Mouse (Mus musculus) MEL (cell line): ENCODE results near the gene Armcx4. TPM values are rescaled to one million over a fixed set of nuclear protein-coding genes. Genes with fewer than 3 reads are reported as not detected.

Experiments
- DNase-seq: peaks from one replicate; pipeline ENCODE4 v3.0.0; 2011; ENCODE audit warnings: low read depth, low spot score
- H3K27ac ChIP-seq: 2 replicates; pipeline ENCODE4 v1.5.1; 2012; ENCODE audit warnings: low read depth, mild to moderate bottlenecking, control low read depth, low read length, moderate library complexity; ENCODE audit not compliant: control insufficient read depth
- H3K27me3 ChIP-seq, 2 experiments: fragments of 150-350 bp in 1 of 2; sonication (generic) in 1 of 2; 2 replicates each; pipeline ENCODE4 v1.6.1; 2012; ENCODE audit warnings: low read length in 2 of 2, mild to moderate bottlenecking in 2 of 2, improper control_type of control experiment in 1 of 2, moderate library complexity in 1 of 2; ENCODE audit not compliant: insufficient read depth in 2 of 2, control insufficient read depth in 1 of 2
- H3K36me3 ChIP-seq, 2 experiments: 2 replicates each; pipeline ENCODE4 v1.6.1; 2012 to 2014; ENCODE audit warnings: low read length in 2 of 2, improper control_type of control experiment in 1 of 2, inconsistent platforms in 1 of 2, mild to moderate bottlenecking in 1 of 2; ENCODE audit not compliant: insufficient read depth in 2 of 2, control insufficient read depth in 1 of 2
- H3K4me1 ChIP-seq, 2 experiments: fragments of 150-350 bp in 1 of 2; sonication (generic) in 1 of 2; 2 replicates each; pipeline ENCODE4 v1.6.1; 2012; ENCODE audit warnings: low read length in 2 of 2, improper control_type of control experiment in 1 of 2, mild to moderate bottlenecking in 1 of 2; ENCODE audit not compliant: insufficient read depth in 2 of 2, control insufficient read depth in 1 of 2
- H3K4me3 ChIP-seq, 2 experiments: fragments of 150-350 bp in 1 of 2; sonication (generic) in 1 of 2; 2 replicates each; pipeline ENCODE4 v1.5.1; 2012; ENCODE audit warnings: low read depth in 2 of 2, low read length in 2 of 2, mild to moderate bottlenecking in 2 of 2, moderate library complexity in 2 of 2, control low read depth in 1 of 2, improper control_type of control experiment in 1 of 2; ENCODE audit not compliant: control insufficient read depth in 1 of 2, insufficient read depth in 1 of 2
- H3K79me2 ChIP-seq: 2 replicates; pipeline ENCODE4 v1.6.1; 2012; ENCODE audit warnings: mild to moderate bottlenecking, low read length, moderate library complexity; ENCODE audit not compliant: control insufficient read depth, poor library complexity, insufficient read depth
- H3K9ac ChIP-seq: 2 replicates; pipeline ENCODE4 v1.6.1; 2012; ENCODE audit warnings: low read depth, mild to moderate bottlenecking, control low read depth, low read length, moderate library complexity; ENCODE audit not compliant: control insufficient read depth, poor library complexity, severe bottlenecking
- H3K9me3 ChIP-seq: fragments of 150-350 bp; sonication (generic); replicated peaks from 2 replicates; pipeline ENCODE4 v1.6.1; 2012; ENCODE audit warnings: mild to moderate bottlenecking, low read length, improper control_type of control experiment, moderate library complexity; ENCODE audit not compliant: insufficient read depth
- CHD1 ChIP-seq: IDR thresholded peaks from 2 replicates; pipeline ENCODE4 v1.6.1; 2012; ENCODE audit warnings: low read depth, mild to moderate bottlenecking, inconsistent platforms, low read length, improper control_type of control experiment
- CTCF ChIP-seq, 3 experiments: IDR thresholded peaks in 2 of 3; conservative IDR thresholded peaks in 1 of 3; 2 replicates each; pipeline ENCODE4 v1.5.1; 2011 to 2012; ENCODE audit warnings: low read length in 3 of 3, low read depth in 2 of 3, mild to moderate bottlenecking in 2 of 3, improper control_type of control experiment in 1 of 3, inconsistent platforms in 1 of 3, mixed read lengths in 1 of 3, moderate library complexity in 1 of 3; ENCODE audit not compliant: control insufficient read depth in 1 of 3, insufficient read depth in 1 of 3, poor library complexity in 1 of 3, severe bottlenecking in 1 of 3
- ELF1 ChIP-seq: IDR thresholded peaks from 2 replicates; pipeline ENCODE4 v1.6.1; 2014; ENCODE audit warnings: low read depth, mild to moderate bottlenecking, inconsistent platforms, low read length, improper control_type of control experiment, moderate library complexity
- EP300 ChIP-seq, 2 experiments: IDR thresholded peaks; 2 replicates each; pipeline ENCODE4 v1.6.1; 2011; ENCODE audit warnings: improper control_type of control experiment in 2 of 2, low read length in 2 of 2, low read depth in 1 of 2, mild to moderate bottlenecking in 1 of 2
- ETS1 ChIP-seq: IDR thresholded peaks from 2 replicates; pipeline ENCODE4 v1.6.1; 2012; ENCODE audit warnings: low read depth, mild to moderate bottlenecking, inconsistent platforms, low read length, improper control_type of control experiment, moderate library complexity
- GATA1 ChIP-seq: IDR thresholded peaks from 2 replicates; pipeline ENCODE4 v1.6.1; 2011; ENCODE audit warnings: low read depth, low read length, improper control_type of control experiment
- HCFC1 ChIP-seq: IDR thresholded peaks from 2 replicates; pipeline ENCODE4 v1.6.1; 2012; ENCODE audit warnings: low read depth, mild to moderate bottlenecking, inconsistent platforms, low read length, improper control_type of control experiment, moderate library complexity
- KAT2A ChIP-seq: conservative IDR thresholded peaks from 2 replicates; pipeline ENCODE4 v1.6.1; 2012; ENCODE audit warnings: low read depth, low read length, improper control_type of control experiment, inconsistent platforms
- MAFK ChIP-seq: IDR thresholded peaks from 2 replicates; pipeline ENCODE4 v1.6.1; 2011; ENCODE audit warnings: low read depth, mild to moderate bottlenecking, low read length, improper control_type of control experiment, borderline replicate concordance
- MAZ ChIP-seq: IDR thresholded peaks from 2 replicates; pipeline ENCODE4 v1.6.1; 2012; ENCODE audit warnings: low read depth, mild to moderate bottlenecking, inconsistent platforms, low read length, improper control_type of control experiment
- MEF2A ChIP-seq: IDR thresholded peaks from 2 replicates; pipeline ENCODE4 v1.6.1; 2014; ENCODE audit warnings: low read depth, mild to moderate bottlenecking, inconsistent platforms, low read length, improper control_type of control experiment; ENCODE audit not compliant: poor library complexity, insufficient replicate concordance, severe bottlenecking; ENCODE audit errors: extremely low read depth
- MXI1 ChIP-seq: IDR thresholded peaks from 2 replicates; pipeline ENCODE4 v1.6.1; 2011; ENCODE audit warnings: mild to moderate bottlenecking, low read depth, low read length, improper control_type of control experiment
- MYB ChIP-seq: IDR thresholded peaks from 2 replicates; pipeline ENCODE4 v1.6.1; 2011; ENCODE audit warnings: mild to moderate bottlenecking, low read depth, low read length, improper control_type of control experiment
- MYC ChIP-seq: IDR thresholded peaks from 2 replicates; pipeline ENCODE4 v1.6.1; 2011; ENCODE audit warnings: low read depth, mild to moderate bottlenecking, low read length, improper control_type of control experiment, moderate library complexity
- NELFE ChIP-seq: IDR thresholded peaks from 2 replicates; pipeline ENCODE4 v1.6.1; 2011; ENCODE audit warnings: low read depth, low read length, improper control_type of control experiment
- NRF1 ChIP-seq: IDR thresholded peaks from 2 replicates; pipeline ENCODE4 v1.6.1; 2014; ENCODE audit warnings: low read depth, mild to moderate bottlenecking, inconsistent platforms, low read length, improper control_type of control experiment, moderate library complexity; ENCODE audit not compliant: poor library complexity, insufficient read depth, severe bottlenecking
- POLR2A ChIP-seq, 2 experiments: IDR thresholded peaks; 2 replicates each; pipeline ENCODE4 v1.6.1; 2011 to 2012; ENCODE audit warnings: low read length in 2 of 2, mild to moderate bottlenecking in 2 of 2, control low read depth in 1 of 2, improper control_type of control experiment in 1 of 2, low read depth in 1 of 2, moderate library complexity in 1 of 2; ENCODE audit not compliant: control insufficient read depth in 1 of 2, insufficient read depth in 1 of 2, poor library complexity in 1 of 2
- POLR2AphosphoS2 ChIP-seq: IDR thresholded peaks from 2 replicates; pipeline ENCODE4 v1.6.1; 2011; ENCODE audit warnings: low read length, improper control_type of control experiment
- POLR2AphosphoS5 ChIP-seq: IDR thresholded peaks from 2 replicates; pipeline ENCODE4 v1.6.1; 2012; ENCODE audit warnings: low read depth, borderline replicate concordance, mild to moderate bottlenecking, inconsistent platforms, low read length, moderate library complexity, mixed read lengths
- RAD21 ChIP-seq: IDR thresholded peaks from 2 replicates; pipeline ENCODE4 v1.6.1; 2011; ENCODE audit warnings: mild to moderate bottlenecking, low read depth, low read length, improper control_type of control experiment
- SIN3A ChIP-seq: IDR thresholded peaks from 2 replicates; pipeline ENCODE4 v1.6.1; 2012; ENCODE audit warnings: low read length, improper control_type of control experiment, inconsistent platforms
- SMC3 ChIP-seq: IDR thresholded peaks from 2 replicates; pipeline ENCODE4 v1.6.1; 2011; ENCODE audit warnings: low read depth, low read length, improper control_type of control experiment
- TAL1 ChIP-seq: IDR thresholded peaks from 2 replicates; pipeline ENCODE4 v1.6.1; 2012; ENCODE audit warnings: mild to moderate bottlenecking, inconsistent platforms, low read length, moderate library complexity, mixed read lengths
- TCF12 ChIP-seq: IDR thresholded peaks from 2 replicates; pipeline ENCODE4 v1.6.1; 2014; ENCODE audit warnings: low read depth, mild to moderate bottlenecking, inconsistent platforms, low read length, improper control_type of control experiment, moderate library complexity
- UBTF ChIP-seq: IDR thresholded peaks from 2 replicates; pipeline ENCODE4 v1.6.1; 2012; ENCODE audit warnings: low read depth, mild to moderate bottlenecking, inconsistent platforms, low read length, improper control_type of control experiment, moderate library complexity, borderline replicate concordance; ENCODE audit not compliant: insufficient read depth
- USF2 ChIP-seq, 2 experiments: IDR thresholded peaks; 2 replicates each; pipeline ENCODE4 v1.6.1; 2011 to 2012; ENCODE audit warnings: improper control_type of control experiment in 2 of 2, low read length in 2 of 2, borderline replicate concordance in 1 of 2, inconsistent platforms in 1 of 2, low read depth in 1 of 2, mild to moderate bottlenecking in 1 of 2; ENCODE audit not compliant: insufficient read depth in 1 of 2
- ZC3H11A ChIP-seq: IDR thresholded peaks from 2 replicates; pipeline ENCODE4 v1.6.1; 2012; ENCODE audit warnings: low read depth, mild to moderate bottlenecking, inconsistent platforms, low read length, improper control_type of control experiment
- ZKSCAN1 ChIP-seq: IDR thresholded peaks from 2 replicates; pipeline ENCODE4 v1.6.1; 2012; ENCODE audit warnings: low read depth, mild to moderate bottlenecking, inconsistent platforms, low read length, improper control_type of control experiment, moderate library complexity
- ZNF384 ChIP-seq: IDR thresholded peaks from 2 replicates; pipeline ENCODE4 v1.6.1; 2012; ENCODE audit warnings: low read depth, mild to moderate bottlenecking, inconsistent platforms, low read length, improper control_type of control experiment
- polyA plus RNA-seq, 2 experiments: library from polyadenylated mRNA; stranded (reverse) in 1 of 2; unstranded in 1 of 2; fragments of >175 nt in 1 of 2; fragments of >200 nt in 1 of 2; gene quantifications; 2 replicates each; pipeline versions ENCODE4 v1.2.1 to v1.2.4; 2012; ENCODE audit warnings: low replicate concordance in 2 of 2, low read depth in 1 of 2; ENCODE audit not compliant: insufficient read length in 2 of 2, insufficient read depth in 1 of 2, missing spikeins in 1 of 2
- total RNA-seq: library from RNA; depleted of rRNA; stranded (reverse); fragments of 300-350 nt; gene quantifications from 2 replicates; pipeline ENCODE4 v1.2.3, GENCODE M21; 2012

The Armcx4 gene
- total and polyA plus RNA-seq, 3 experiments, result not detected

DNA sequence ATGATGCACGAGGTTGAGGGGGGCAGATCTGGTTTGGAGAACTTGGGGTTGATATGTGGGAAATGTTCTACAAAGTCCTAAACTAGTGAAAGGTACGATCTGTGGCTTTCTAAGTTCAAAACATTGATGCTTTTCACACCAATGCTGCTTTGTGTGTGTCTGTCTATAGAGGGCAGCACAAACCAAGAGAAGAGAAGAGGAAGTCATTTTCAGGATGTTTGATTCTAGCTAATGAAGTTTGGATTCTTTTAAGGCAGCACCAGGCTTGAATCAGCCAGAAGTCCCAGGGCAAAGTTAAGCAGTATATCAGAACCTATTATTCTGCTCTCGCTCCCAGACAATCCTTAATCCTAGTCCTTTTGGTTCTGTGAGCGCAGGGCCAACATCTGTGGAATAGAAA, 43.5 kb downstream of the Armcx4 start:
- DNase-seq, result peak; percentile 74
- H3K36me3 ChIP-seq, result no peaks in the 10 kb centered on the region
- H3K9ac ChIP-seq, result 0 out of 2 replicates have a peak overlapping the region, but pooled peaks have one; percentile 20
- no peaks in the 10 kb centered on the region for H3K9me3 ChIP-seq
- TF ChIP-seq SMC3 (peak; percentile 94), NRF1 (no peak), NELFE (no peak; the same call in 1 of the 2 replicates), ELF1 (no peak), ZC3H11A (peak; percentile 85), EP300 (IDR thresholded peaks at IDR 0.05; ENCODE audit: low read depth in 1 of 2, low read length in 2 of 2) (no peak), ZNF384 (no peak), MYB (no peak), GATA1 (no peak), USF2 (IDR thresholded peaks at IDR 0.05; ENCODE audit: borderline replicate concordance in 1 of 2, insufficient read depth in 1 of 2, low read depth in 1 of 2, low read length in 2 of 2) (no peak), MEF2A (no peak), UBTF (no peak), MXI1 (no peak), CTCF (IDR thresholded peaks at IDR 0.05 in 2 of 3, conservative IDR thresholded peaks at IDR 0.05 in 1 of 3; ENCODE audit: control insufficient read depth in 1 of 3, insufficient read depth in 1 of 3, low read depth in 2 of 3, low read length in 3 of 3, poor library complexity in 1 of 3, severe bottlenecking in 1 of 3) (peak; percentile 19 to 99 (median 65); a peak in 5 of 6 replicates), KAT2A (no peak), CHD1 (no peak), ETS1 (no peak)
- H3K4me3 ChIP-seq, result no peak overlapping the region
- no peak overlapping the region for H3K27ac ChIP-seq
- H3K79me2 ChIP-seq, result no peaks in the 10 kb centered on the region
- peaks cover 5 to 14% of the 10 kb centered on the region in 2 experiments for H3K27me3 ChIP-seq
- no peaks in the 10 kb centered on the region for H3K4me1 ChIP-seq

- TF ChIP-seq MAZ, result no peak
- TF ChIP-seq TCF12, result no peak
- no peak for TF ChIP-seq POLR2A (IDR thresholded peaks at IDR 0.05; ENCODE audit: control insufficient read depth in 1 of 2, insufficient read depth in 1 of 2, low read depth in 1 of 2, low read length in 2 of 2, poor library complexity in 1 of 2)
- TF ChIP-seq ZKSCAN1, result no peak
- TF ChIP-seq TAL1, result no peak
- no peak for TF ChIP-seq HCFC1
- no peak for TF ChIP-seq MYC
- no peak for TF ChIP-seq SIN3A
- no peak for TF ChIP-seq SMC3
- no peak for TF ChIP-seq NRF1
- TF ChIP-seq MAFK, result no peak
- no peak for TF ChIP-seq POLR2AphosphoS2
- no peak for TF ChIP-seq POLR2AphosphoS5
- no peak for TF ChIP-seq RAD21
- Histone ChIP-seq H3K9me3 (no peaks in the 10 kb centered on the region), H3K27me3 (peaks cover 8 to 32% of the 10 kb centered on the region in 2 experiments), H3K27ac (no peak overlapping the region), H3K9ac (no peak overlapping the region), H3K4me1 (no peaks in the 10 kb centered on the region), H3K4me3 (no peak overlapping the region), H3K36me3 (no peaks in the 10 kb centered on the region), H3K79me2 (no peaks in the 10 kb centered on the region)
- DNase-seq, result no peak
Measured at GRCm38 (mm10) chrX:134737796-134738195, 51.5 kb downstream of the Armcx4 start.
